Mouse (Mus musculus) cerebellum, adult 11-12 months (tissue): ENCODE measurements around the gene Olfr301.

Experiments used
- DNase-seq: peaks from one replicate; pipeline ENCODE4 v3.0.0; 2022

Olfr301 gene

DNA sequence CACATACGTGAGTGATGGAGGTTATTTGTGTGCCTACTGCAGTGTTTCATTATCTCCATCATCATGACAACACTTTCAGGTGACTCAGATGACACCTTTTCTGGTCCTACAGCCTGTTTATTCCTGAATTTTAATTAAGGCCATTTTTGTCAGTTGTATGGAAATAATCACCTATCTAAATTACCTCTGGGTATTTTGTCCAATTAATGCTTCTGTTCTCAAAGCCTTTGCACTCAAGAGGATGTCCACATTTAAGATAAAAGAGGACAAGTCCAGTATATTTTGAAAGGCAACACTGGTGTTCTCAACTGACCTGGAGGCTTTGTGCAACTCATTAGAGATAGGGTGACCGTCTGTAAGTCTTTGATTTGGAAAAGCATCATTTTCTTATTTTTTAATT, at the start of gene Olfr301:
TSS of gene Olfr301 (plus strand) at position 301 of the 400 bp plus-strand sequence.
- no peak for DNase-seq

DNA sequence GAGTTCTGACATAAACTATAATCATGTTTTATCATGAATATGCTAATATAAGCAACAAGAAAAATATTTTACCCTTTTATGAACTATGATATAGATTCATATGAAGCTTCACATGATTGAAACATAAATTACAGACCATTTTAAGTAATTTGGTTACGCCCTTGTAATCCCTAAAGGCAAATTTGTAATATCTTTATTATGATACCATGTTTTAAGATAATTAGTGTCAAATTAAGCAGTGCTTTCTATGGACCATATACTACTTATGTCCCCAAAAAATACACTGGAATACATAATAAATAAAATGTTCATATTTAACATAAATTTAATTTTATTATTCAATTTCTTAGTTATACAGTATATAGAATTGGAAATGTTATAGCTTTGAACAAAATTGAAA, 36.8 kb upstream of the Olfr301 start, which contains the start of gene Olfr305:
TSS of gene Olfr305 (minus strand) at position 101 of the 400 bp plus-strand sequence.
- no peak for DNase-seq

- DNase-seq: no peak
Measured at GRCm38 (mm10) chr7:86385769-86386168, 17.9 kb upstream of the Olfr301 start.

GRCm38 (mm10) chr7:86386558-86386957, 17.1 kb upstream of the Olfr301 start, which contains the start of gene Olfr304:
Olfr304 (minus strand) TSS chr7:86386658.
- DNase-seq: no peak

DNA sequence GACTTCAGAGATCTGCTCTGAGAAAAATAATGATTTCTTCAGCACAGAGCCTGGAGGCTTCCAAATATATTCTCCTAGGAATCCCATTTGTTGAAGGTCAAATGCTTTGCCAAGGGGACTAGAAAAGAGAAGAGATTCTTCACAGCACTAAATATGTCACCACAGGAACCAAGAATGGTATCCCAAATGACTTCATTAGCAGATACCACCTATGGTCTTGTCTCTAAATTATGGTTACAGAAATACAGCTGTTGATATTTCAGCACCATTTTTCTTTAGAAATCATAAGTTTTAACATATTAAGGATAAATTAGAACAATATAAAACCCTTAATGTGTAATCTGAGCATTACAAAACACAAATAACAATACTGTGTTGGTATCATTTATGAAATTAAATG, 6.0 kb upstream of the Olfr301 start, which contains the start of gene Olfr303:
TSS of gene Olfr303 (minus strand) at position 101 of the 400 bp plus-strand sequence.
- no peak for DNase-seq

DNA sequence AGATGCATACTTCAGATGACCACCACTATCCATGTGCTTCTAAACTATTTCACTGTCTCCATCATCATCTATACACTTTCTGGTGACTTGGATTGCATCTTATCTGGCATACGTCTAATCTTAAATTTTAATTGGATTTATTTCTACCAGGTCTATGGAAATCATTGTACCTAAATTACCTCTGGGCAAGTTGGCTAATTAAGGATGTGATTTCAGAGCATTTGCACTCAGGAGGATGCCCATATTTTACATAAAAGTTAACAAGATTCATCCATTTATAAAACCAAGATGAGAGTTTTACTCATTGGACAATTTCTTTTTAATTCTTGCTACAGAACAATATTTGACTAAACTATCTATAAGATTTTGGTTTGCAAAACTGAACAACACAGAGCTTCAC, 56.0 kb downstream of the Olfr301 start, which contains the start of gene Olfr299:
TSS of gene Olfr299 (plus strand) at position 301 of the 400 bp plus-strand sequence.
- no peak for DNase-seq
